Mouse (Mus musculus): ENCODE measurements around the gene Cd109. TPM values are rescaled to one million over a fixed set of nuclear protein-coding genes. Genes with fewer than 3 reads are reported as not detected.

The Cd109 gene
- polyA plus RNA-seq, 1 experiment from 2014 or later, result 2.1 TPM

GRCm38 (mm10) chr9:78599927-78600326 is 15.4 kb upstream of the Cd109 start:
- Histone ChIP-seq H3K9me3 (ENCODE audit: control insufficient read depth) (no peaks in the 10 kb centered on the region), H3K27me3 (replicated peaks; ENCODE audit: control insufficient read depth, insufficient read depth, low read length) (no peaks in the 10 kb centered on the region), H3K27ac (ENCODE audit: low read depth, low read length) (no peak overlapping the region), H3K4me1 (replicated peaks; ENCODE audit: control insufficient read depth, insufficient read depth, low read length) (no peaks in the 10 kb centered on the region), H3K4me2 (replicated peaks; ENCODE audit: low read depth) (no peak overlapping the region), H3K9ac (ENCODE audit: low read depth, low read length) (no peak overlapping the region), H3K36me3 (ENCODE audit: control insufficient read depth, insufficient read depth) (no peaks in the 10 kb centered on the region), H3K4me3 (ENCODE audit: low read depth, low read length) (no peak overlapping the region)
- TF ChIP-seq CTCF (IDR thresholded peaks at IDR 0.05; ENCODE audit: low read depth), result no peak
- 24% methylated on average over 5 of the region's 5 CpGs for WGBS
- ATAC-seq, result peak; percentile 58

GRCm38 (mm10) chr9:78601046-78601730 is 14.2 kb upstream of the Cd109 start:
- H3K27me3 ChIP-seq (replicated peaks; ENCODE audit: control insufficient read depth, insufficient read depth, low read length), result no peaks in the 10 kb centered on the region
- no peak for ATAC-seq
- no peaks in the 10 kb centered on the region for H3K36me3 ChIP-seq (ENCODE audit: control insufficient read depth, insufficient read depth)
- no peak overlapping the region for H3K9ac ChIP-seq (ENCODE audit: low read depth, low read length)
- no peak overlapping the region for H3K4me3 ChIP-seq (ENCODE audit: low read depth, low read length)
- 55% methylated on average over 4 of the region's 4 CpGs for WGBS
- peak; percentile 71 for TF ChIP-seq CTCF (IDR thresholded peaks at IDR 0.05; ENCODE audit: low read depth)
- H3K9me3 ChIP-seq (ENCODE audit: control insufficient read depth), result no peaks in the 10 kb centered on the region
- no peak overlapping the region for H3K27ac ChIP-seq (ENCODE audit: low read depth, low read length)
- H3K4me1 ChIP-seq (replicated peaks; ENCODE audit: control insufficient read depth, insufficient read depth, low read length), result no peaks in the 10 kb centered on the region
- no peak overlapping the region for H3K4me2 ChIP-seq (replicated peaks; ENCODE audit: low read depth)

GRCm38 (mm10) chr9:78614201-78614600 is 1.1 kb upstream of the Cd109 start:
- Histone ChIP-seq H3K27me3 (replicated peaks; ENCODE audit: control insufficient read depth, insufficient read depth, low read length) (peaks cover 30% of the 10 kb centered on the region), H3K27ac (ENCODE audit: low read depth, low read length) (no peak overlapping the region), H3K4me1 (replicated peaks; ENCODE audit: control insufficient read depth, insufficient read depth, low read length) (no peaks in the 10 kb centered on the region), H3K4me3 (ENCODE audit: low read depth, low read length) (no peak overlapping the region), H3K4me2 (replicated peaks; ENCODE audit: low read depth) (no peak overlapping the region), H3K36me3 (ENCODE audit: control insufficient read depth, insufficient read depth) (no peaks in the 10 kb centered on the region), H3K9me3 (ENCODE audit: control insufficient read depth) (no peaks in the 10 kb centered on the region), H3K9ac (ENCODE audit: low read depth, low read length) (no peak overlapping the region)
- no peak for ATAC-seq
- no peak for TF ChIP-seq CTCF (IDR thresholded peaks at IDR 0.05; ENCODE audit: low read depth)
- WGBS, result 54% methylated on average over 6 of the region's 6 CpGs

GRCm38 (mm10) chr9:78619285-78619684 is 3.9 kb downstream of the Cd109 start:
- Histone ChIP-seq H3K36me3 (ENCODE audit: control insufficient read depth, insufficient read depth) (no peaks in the 10 kb centered on the region), H3K4me3 (ENCODE audit: low read depth, low read length) (no peak overlapping the region), H3K4me1 (replicated peaks; ENCODE audit: control insufficient read depth, insufficient read depth, low read length) (no peaks in the 10 kb centered on the region), H3K27me3 (replicated peaks; ENCODE audit: control insufficient read depth, insufficient read depth, low read length) (peaks cover 23% of the 10 kb centered on the region), H3K4me2 (replicated peaks; ENCODE audit: low read depth) (no peak overlapping the region), H3K9me3 (ENCODE audit: control insufficient read depth) (no peaks in the 10 kb centered on the region), H3K27ac (ENCODE audit: low read depth, low read length) (no peak overlapping the region), H3K9ac (ENCODE audit: low read depth, low read length) (no peak overlapping the region)
- TF ChIP-seq CTCF (IDR thresholded peaks at IDR 0.05; ENCODE audit: low read depth), result no peak
- 76% methylated on average over 9 of the region's 9 CpGs for WGBS
- no peak for ATAC-seq

GRCm38 (mm10) chr9:78623301-78623747 is 8.0 kb downstream of the Cd109 start:
- no peak for ATAC-seq
- no peaks in the 10 kb centered on the region for H3K27me3 ChIP-seq (replicated peaks; ENCODE audit: control insufficient read depth, insufficient read depth, low read length)
- H3K9me3 ChIP-seq (ENCODE audit: control insufficient read depth), result no peaks in the 10 kb centered on the region
- H3K9ac ChIP-seq (ENCODE audit: low read depth, low read length), result no peak overlapping the region
- no peaks in the 10 kb centered on the region for H3K36me3 ChIP-seq (ENCODE audit: control insufficient read depth, insufficient read depth)
- no peak for TF ChIP-seq CTCF (IDR thresholded peaks at IDR 0.05; ENCODE audit: low read depth)
- no peak overlapping the region for H3K4me3 ChIP-seq (ENCODE audit: low read depth, low read length)
- H3K4me1 ChIP-seq (replicated peaks; ENCODE audit: control insufficient read depth, insufficient read depth, low read length), result no peaks in the 10 kb centered on the region
- no peak overlapping the region for H3K27ac ChIP-seq (ENCODE audit: low read depth, low read length)
- WGBS, result 69% methylated on average over 10 of the region's 10 CpGs
- H3K4me2 ChIP-seq (replicated peaks; ENCODE audit: low read depth), result no peak overlapping the region

- TF ChIP-seq CTCF (IDR thresholded peaks at IDR 0.05; ENCODE audit: low read depth), result peak; percentile 54
- Histone ChIP-seq H3K4me3 (ENCODE audit: low read depth, low read length) (no peak overlapping the region), H3K27ac (ENCODE audit: low read depth, low read length) (no peak overlapping the region), H3K4me2 (replicated peaks; ENCODE audit: low read depth) (no peak overlapping the region), H3K36me3 (ENCODE audit: control insufficient read depth, insufficient read depth) (no peaks in the 10 kb centered on the region), H3K4me1 (replicated peaks; ENCODE audit: control insufficient read depth, insufficient read depth, low read length) (no peaks in the 10 kb centered on the region), H3K9me3 (ENCODE audit: control insufficient read depth) (no peaks in the 10 kb centered on the region), H3K9ac (ENCODE audit: low read depth, low read length) (no peak overlapping the region), H3K27me3 (replicated peaks; ENCODE audit: control insufficient read depth, insufficient read depth, low read length) (no peaks in the 10 kb centered on the region)
- no peak for ATAC-seq
- 54% methylated on average over 6 of the region's 6 CpGs for WGBS
These were observed 14.6 kb downstream of the Cd109 start for GRCm38 (mm10) chr9:78629991-78630390.
